Mouse (Mus musculus): ENCODE measurements at regions not wholly inside any gene's neighbourhood (a gene's known extent, or its start where the extent isn't known, plus 50 kb on each side); places are given as distances from the start of the nearest gene placed in this dataset.
A peak's percentile ranks its signal among the peaks of the same experiment; 100 is the strongest.

GRCm38 (mm10) chr2:148107607-148108115 lies 60.9 kb upstream of the Foxa2 start:
- no peak for DNase-seq (ENCODE audit: low read depth, low spot score)
- no peaks in the 10 kb centered on the region for H3K9me3 ChIP-seq (ENCODE audit: control insufficient read depth, insufficient read depth, low read depth, low read length)
- no peak overlapping the region for H3K4me3 ChIP-seq (ENCODE audit: insufficient read depth in 1 of 2, low read depth in 1 of 2, low read length in 2 of 2, poor library complexity in 1 of 2, severe bottlenecking in 1 of 2)
- TF ChIP-seq ZNF384 (IDR thresholded peaks at IDR 0.05; ENCODE audit: low read depth, low read length) (no peak), HCFC1 (IDR thresholded peaks at IDR 0.05; ENCODE audit: borderline replicate concordance, insufficient read depth, low read length) (no peak), ZC3H11A (IDR thresholded peaks at IDR 0.05; ENCODE audit: borderline replicate concordance, low read depth, low read length) (no peak), CHD2 (IDR thresholded peaks at IDR 0.05; ENCODE audit: low read depth, low read length) (no peak), MAFK (IDR thresholded peaks at IDR 0.05; ENCODE audit: insufficient read depth, low read depth, low read length) (no peak)
- H3K27ac ChIP-seq (ENCODE audit: insufficient read depth, low read depth, low read length, poor library complexity, severe bottlenecking) = no peak overlapping the region
- in situ Hi-C loops (cut with MboI; ENCODE audit: low sequenced_read_pairs in 2 of 2, unreplicated experiment in 2 of 2) = no loop called here
- no peak overlapping the region for H3K9ac ChIP-seq (ENCODE audit: insufficient read depth, low read depth, low read length, poor library complexity, severe bottlenecking)
- H3K36me3 ChIP-seq (ENCODE audit: control insufficient read depth, insufficient read depth, low read length, poor library complexity, severe bottlenecking) = no peaks in the 10 kb centered on the region
- H3K4me1 ChIP-seq (ENCODE audit: control insufficient read depth in 2 of 2, insufficient read depth in 2 of 2, low read length in 2 of 2, poor library complexity in 1 of 2) = no peaks in the 10 kb centered on the region

DNA sequence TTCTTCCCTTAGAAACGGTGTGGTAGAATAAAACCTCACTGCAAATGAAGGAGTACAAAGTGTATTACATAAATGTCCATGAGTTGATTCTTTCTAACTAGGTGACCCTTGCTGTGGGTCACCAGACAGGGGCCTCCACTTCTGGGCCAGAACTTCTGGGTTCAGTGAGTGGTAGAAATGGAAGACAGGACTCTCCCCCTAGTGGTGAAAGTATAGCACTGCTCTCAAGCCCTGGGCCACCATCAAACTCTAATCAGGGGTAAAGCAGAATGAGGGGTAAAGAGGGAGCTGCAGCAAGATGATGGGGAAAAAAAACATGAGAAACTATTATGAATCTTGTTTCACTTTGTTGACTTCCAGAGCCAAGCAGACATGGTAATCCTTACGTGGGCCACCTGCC lies 63.4 kb upstream of the Foxa2 start:
- no peaks in the 10 kb centered on the region for H3K36me3 ChIP-seq (ENCODE audit: control insufficient read depth, insufficient read depth, low read length, poor library complexity, severe bottlenecking)
- no peaks in the 10 kb centered on the region for H3K9me3 ChIP-seq (ENCODE audit: control insufficient read depth, insufficient read depth, low read depth, low read length)
- no peak overlapping the region for H3K27ac ChIP-seq (ENCODE audit: insufficient read depth, low read depth, low read length, poor library complexity, severe bottlenecking)
- no peak for TF ChIP-seq ZNF384 (IDR thresholded peaks at IDR 0.05; ENCODE audit: low read depth, low read length)
- TF ChIP-seq CHD2 (IDR thresholded peaks at IDR 0.05; ENCODE audit: low read depth, low read length) = no peak
- TF ChIP-seq ZC3H11A (IDR thresholded peaks at IDR 0.05; ENCODE audit: borderline replicate concordance, low read depth, low read length) = peak; percentile 22; the same call in 1 of the 2 replicates
- H3K9ac ChIP-seq (ENCODE audit: insufficient read depth, low read depth, low read length, poor library complexity, severe bottlenecking) = no peak overlapping the region
- no peak for DNase-seq (ENCODE audit: low read depth, low spot score)
- H3K4me1 ChIP-seq (ENCODE audit: control insufficient read depth in 2 of 2, insufficient read depth in 2 of 2, low read length in 2 of 2, poor library complexity in 1 of 2) = no peaks in the 10 kb centered on the region
- in situ Hi-C loops (cut with MboI; ENCODE audit: low sequenced_read_pairs in 2 of 2, unreplicated experiment in 2 of 2) = loop anchor here in 1 of 2 experiments (10.0 kb wide), 1 partner anchor 305 kb away; no protein-coding TSS in a partner anchor
- no peak overlapping the region for H3K4me3 ChIP-seq (ENCODE audit: insufficient read depth in 1 of 2, low read depth in 1 of 2, low read length in 2 of 2, poor library complexity in 1 of 2, severe bottlenecking in 1 of 2)

DNA sequence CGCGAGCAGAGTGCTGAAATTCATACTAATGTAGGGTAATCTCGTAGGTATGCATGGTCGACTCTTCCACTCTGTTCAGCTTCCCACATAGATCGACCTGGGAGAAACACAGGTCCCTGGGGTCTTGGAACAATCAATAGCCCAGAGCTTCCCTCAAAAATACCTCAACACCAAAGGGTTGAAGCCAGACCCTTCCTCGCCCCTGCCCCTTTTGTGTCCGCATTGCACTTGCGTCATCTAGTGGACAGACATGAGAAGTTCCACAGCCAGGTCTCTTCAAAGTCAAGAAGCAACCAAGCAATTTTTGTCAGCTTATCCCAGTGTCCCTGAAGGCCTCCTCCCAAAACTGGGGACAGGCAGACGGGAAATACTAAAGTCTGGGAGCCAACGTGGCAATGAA lies 65.1 kb upstream of the Foxa2 start:
- no peak for DNase-seq (ENCODE audit: low read depth, low spot score)
- Histone ChIP-seq H3K9me3 (ENCODE audit: control insufficient read depth, insufficient read depth, low read depth, low read length) (no peaks in the 10 kb centered on the region), H3K4me1 (ENCODE audit: control insufficient read depth in 2 of 2, insufficient read depth in 2 of 2, low read length in 2 of 2, poor library complexity in 1 of 2) (no peaks in the 10 kb centered on the region), H3K36me3 (ENCODE audit: control insufficient read depth, insufficient read depth, low read length, poor library complexity, severe bottlenecking) (no peaks in the 10 kb centered on the region), H3K9ac (ENCODE audit: insufficient read depth, low read depth, low read length, poor library complexity, severe bottlenecking) (no peak overlapping the region), H3K27ac (ENCODE audit: insufficient read depth, low read depth, low read length, poor library complexity, severe bottlenecking) (no peak overlapping the region), H3K4me3 (ENCODE audit: insufficient read depth in 1 of 2, low read depth in 1 of 2, low read length in 2 of 2, poor library complexity in 1 of 2, severe bottlenecking in 1 of 2) (no peak overlapping the region)
- in situ Hi-C loops (cut with MboI; ENCODE audit: low sequenced_read_pairs in 2 of 2, unreplicated experiment in 2 of 2) = loop anchor here in 1 of 2 experiments (10.0 kb wide), 1 partner anchor 307 kb away; no protein-coding TSS in a partner anchor
- TF ChIP-seq CHD2 (IDR thresholded peaks at IDR 0.05; ENCODE audit: low read depth, low read length) = no peak
- TF ChIP-seq ZC3H11A (IDR thresholded peaks at IDR 0.05; ENCODE audit: borderline replicate concordance, low read depth, low read length) = peak; percentile 88; the same call in 1 of the 2 replicates

DNA sequence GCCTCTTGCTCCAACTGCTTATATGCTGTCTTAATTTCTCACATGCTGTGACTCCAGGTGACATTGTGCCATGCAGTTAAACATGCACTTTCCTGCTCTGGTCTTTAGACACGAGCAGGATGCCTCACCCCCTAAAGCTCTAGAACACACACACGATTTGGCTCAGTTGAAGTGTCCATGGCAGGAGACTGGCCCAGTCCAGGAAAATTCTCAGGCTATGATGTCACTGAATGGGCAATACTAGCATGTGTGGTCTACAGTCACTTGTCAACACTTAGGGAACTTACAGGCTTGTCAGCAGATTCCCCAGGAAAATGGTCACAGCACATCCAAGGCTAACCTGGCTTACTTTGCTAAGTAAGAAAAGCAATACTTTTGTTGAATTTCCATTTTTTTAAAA lies 66.4 kb upstream of the Foxa2 start:
- DNase-seq (ENCODE audit: low read depth, low spot score) = no peak
- H3K36me3 ChIP-seq (ENCODE audit: control insufficient read depth, insufficient read depth, low read length, poor library complexity, severe bottlenecking) = no peaks in the 10 kb centered on the region

GRCm38 (mm10) chr2:148114600-148114999 lies 67.8 kb upstream of the Foxa2 start:
- Histone ChIP-seq H3K9ac (ENCODE audit: insufficient read depth, low read depth, low read length, poor library complexity, severe bottlenecking) (no peak overlapping the region), H3K36me3 (ENCODE audit: control insufficient read depth, insufficient read depth, low read length, poor library complexity, severe bottlenecking) (no peaks in the 10 kb centered on the region), H3K4me3 (ENCODE audit: insufficient read depth in 1 of 2, low read depth in 1 of 2, low read length in 2 of 2, poor library complexity in 1 of 2, severe bottlenecking in 1 of 2) (no peak overlapping the region), H3K27ac (ENCODE audit: insufficient read depth, low read depth, low read length, poor library complexity, severe bottlenecking) (no peak overlapping the region), H3K4me1 (ENCODE audit: control insufficient read depth in 2 of 2, insufficient read depth in 2 of 2, low read length in 2 of 2, poor library complexity in 1 of 2) (no peaks in the 10 kb centered on the region), H3K9me3 (ENCODE audit: control insufficient read depth, insufficient read depth, low read depth, low read length) (no peaks in the 10 kb centered on the region)
- TF ChIP-seq MAFK (IDR thresholded peaks at IDR 0.05; ENCODE audit: insufficient read depth, low read depth, low read length) (no peak), HCFC1 (IDR thresholded peaks at IDR 0.05; ENCODE audit: borderline replicate concordance, insufficient read depth, low read length) (peak; percentile 83), ZNF384 (IDR thresholded peaks at IDR 0.05; ENCODE audit: low read depth, low read length) (no peak)
- DNase-seq (ENCODE audit: low read depth, low spot score) = peak; percentile 46
- in situ Hi-C loops (cut with MboI; ENCODE audit: low sequenced_read_pairs in 2 of 2, unreplicated experiment in 2 of 2) = loop anchor here in 1 of 2 experiments (10.0 kb wide), 1 partner anchor 310 kb away; no protein-coding TSS in a partner anchor

More for the DNA sequence above, 66.4 kb upstream of the Foxa2 start:
- no peaks in the 10 kb centered on the region for H3K9me3 ChIP-seq (ENCODE audit: control insufficient read depth, insufficient read depth, low read depth, low read length)
- H3K4me3 ChIP-seq (ENCODE audit: insufficient read depth in 1 of 2, low read depth in 1 of 2, low read length in 2 of 2, poor library complexity in 1 of 2, severe bottlenecking in 1 of 2) = no peak overlapping the region
- no peak overlapping the region for H3K9ac ChIP-seq (ENCODE audit: insufficient read depth, low read depth, low read length, poor library complexity, severe bottlenecking)
- in situ Hi-C loops (cut with MboI; ENCODE audit: low sequenced_read_pairs in 2 of 2, unreplicated experiment in 2 of 2) = loop anchor here in 1 of 2 experiments (10.0 kb wide), 1 partner anchor 308 kb away; no protein-coding TSS in a partner anchor
- TF ChIP-seq MAFK (IDR thresholded peaks at IDR 0.05; ENCODE audit: insufficient read depth, low read depth, low read length) = no peak
- no peak for TF ChIP-seq HCFC1 (IDR thresholded peaks at IDR 0.05; ENCODE audit: borderline replicate concordance, insufficient read depth, low read length)
- TF ChIP-seq ZC3H11A (IDR thresholded peaks at IDR 0.05; ENCODE audit: borderline replicate concordance, low read depth, low read length) = no peak
- TF ChIP-seq CHD2 (IDR thresholded peaks at IDR 0.05; ENCODE audit: low read depth, low read length) = no peak
- TF ChIP-seq ZNF384 (IDR thresholded peaks at IDR 0.05; ENCODE audit: low read depth, low read length) = no peak
- no peaks in the 10 kb centered on the region for H3K4me1 ChIP-seq (ENCODE audit: control insufficient read depth in 2 of 2, insufficient read depth in 2 of 2, low read length in 2 of 2, poor library complexity in 1 of 2)
- H3K27ac ChIP-seq (ENCODE audit: insufficient read depth, low read depth, low read length, poor library complexity, severe bottlenecking) = no peak overlapping the region
